Mouse (Mus musculus) left cerebral cortex, postnatal 10 days (tissue): ENCODE results near the gene Acss3. TPM values are rescaled to one million over a fixed set of nuclear protein-coding genes. Genes with fewer than 3 reads are reported as not detected.

Experiments used
- DNase-seq, 2 experiments: peaks; one replicate each; pipeline ENCODE4 v3.0.0; 2021 to 2022; ENCODE audit warnings: low spot score in 2 of 2, mixed read lengths in 1 of 2; ENCODE audit errors: extremely low spot score in 1 of 2
- intact Hi-C: fragments of 180-260 bp; cut with DNase I; formaldehyde crosslinking; loops from one replicate; pipeline ENCODE4 v1.15.1; 2025
- total RNA-seq, 2 experiments: library from RNA; stranded (reverse); gene quantifications; 2 replicates each; pipeline ENCODE4 v1.2.3; 2021

Gene Acss3
- total RNA-seq, 2 experiments from 2014 or later: 0.47 to 0.64 TPM

DNA sequence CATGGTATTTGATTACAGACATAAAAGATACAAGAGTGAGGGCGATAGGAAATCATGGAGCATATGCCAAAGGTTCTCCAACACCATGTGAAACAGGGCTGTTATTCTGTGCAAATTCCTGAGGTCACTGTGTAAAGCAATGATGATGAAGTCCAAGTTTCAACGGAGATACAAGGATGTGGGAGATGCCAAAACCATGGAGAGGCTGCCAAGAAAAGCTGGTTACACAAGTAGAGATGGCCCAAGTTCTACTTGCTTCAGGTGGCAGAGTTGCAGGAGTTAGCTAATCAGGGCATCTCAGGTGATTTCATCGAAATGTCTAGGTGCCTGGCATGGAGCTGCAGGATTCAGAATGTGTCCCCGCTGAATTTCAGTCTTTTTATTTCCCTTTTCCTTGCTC lies 84.3 kb downstream of the Acss3 start:
- intact Hi-C loops: no loop called here
- DNase-seq: no peak

- DNase-seq: no peak
- intact Hi-C loops: no loop called here
Measured at GRCm38 (mm10) chr10:107024254-107024653, 99.2 kb downstream of the Acss3 start.

GRCm38 (mm10) chr10:107021118-107021517 lies 102.3 kb downstream of the Acss3 start:
- no peak for DNase-seq
- intact Hi-C loops: no loop called here

DNA sequence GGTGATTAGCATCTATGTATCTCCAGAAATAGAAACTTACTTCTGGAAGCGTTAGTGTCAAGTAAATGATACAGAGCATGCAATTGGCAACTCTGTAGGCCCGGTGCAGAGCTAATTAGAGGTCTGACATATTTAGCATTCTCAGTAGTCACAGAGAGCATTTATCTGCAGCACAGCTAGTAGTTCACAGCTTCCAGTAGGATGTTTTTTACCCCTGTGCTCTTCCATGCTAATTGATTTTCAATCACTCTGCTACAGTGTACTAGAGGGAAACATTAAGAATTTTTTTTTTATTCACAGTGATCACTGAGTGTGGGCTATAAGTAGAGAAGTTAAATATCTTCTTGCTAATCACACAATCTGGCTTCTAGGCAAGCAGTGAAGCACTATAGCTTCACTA lies 112.3 kb downstream of the Acss3 start:
- intact Hi-C loops: no loop called here
- no peak for DNase-seq

DNA sequence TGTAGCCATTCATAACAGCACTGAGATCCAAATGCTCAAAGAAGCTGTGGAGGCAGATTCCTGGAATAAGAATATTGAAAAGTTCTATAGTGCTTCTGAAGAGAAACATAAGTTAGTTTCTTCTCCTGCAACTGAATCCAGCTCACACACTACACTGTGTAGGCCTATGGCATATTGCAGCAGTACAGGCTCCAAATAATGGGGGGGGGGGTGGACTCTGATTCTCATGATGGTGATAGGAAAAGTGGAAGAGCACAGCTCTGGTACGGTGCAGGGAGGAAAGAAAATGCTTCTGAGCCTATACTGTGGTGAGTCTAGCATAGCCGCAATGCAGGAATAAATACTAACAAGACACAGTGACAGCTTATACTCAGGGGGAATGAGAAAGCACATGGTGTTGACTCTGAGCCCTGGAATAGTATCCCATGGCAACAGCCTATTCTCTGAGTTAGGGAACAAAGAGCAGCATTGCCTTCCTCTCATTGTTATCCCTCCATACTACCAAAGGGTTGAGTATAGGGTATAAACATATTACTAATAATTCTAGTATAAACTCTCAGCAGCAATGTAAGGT lies 125.3 kb downstream of the Acss3 start:
- no peak for DNase-seq
- intact Hi-C loops: no loop called here

GRCm38 (mm10) chr10:106989478-106989877 lies 134.0 kb downstream of the Acss3 start:
- no peak for DNase-seq
- intact Hi-C loops: no loop called here

DNA sequence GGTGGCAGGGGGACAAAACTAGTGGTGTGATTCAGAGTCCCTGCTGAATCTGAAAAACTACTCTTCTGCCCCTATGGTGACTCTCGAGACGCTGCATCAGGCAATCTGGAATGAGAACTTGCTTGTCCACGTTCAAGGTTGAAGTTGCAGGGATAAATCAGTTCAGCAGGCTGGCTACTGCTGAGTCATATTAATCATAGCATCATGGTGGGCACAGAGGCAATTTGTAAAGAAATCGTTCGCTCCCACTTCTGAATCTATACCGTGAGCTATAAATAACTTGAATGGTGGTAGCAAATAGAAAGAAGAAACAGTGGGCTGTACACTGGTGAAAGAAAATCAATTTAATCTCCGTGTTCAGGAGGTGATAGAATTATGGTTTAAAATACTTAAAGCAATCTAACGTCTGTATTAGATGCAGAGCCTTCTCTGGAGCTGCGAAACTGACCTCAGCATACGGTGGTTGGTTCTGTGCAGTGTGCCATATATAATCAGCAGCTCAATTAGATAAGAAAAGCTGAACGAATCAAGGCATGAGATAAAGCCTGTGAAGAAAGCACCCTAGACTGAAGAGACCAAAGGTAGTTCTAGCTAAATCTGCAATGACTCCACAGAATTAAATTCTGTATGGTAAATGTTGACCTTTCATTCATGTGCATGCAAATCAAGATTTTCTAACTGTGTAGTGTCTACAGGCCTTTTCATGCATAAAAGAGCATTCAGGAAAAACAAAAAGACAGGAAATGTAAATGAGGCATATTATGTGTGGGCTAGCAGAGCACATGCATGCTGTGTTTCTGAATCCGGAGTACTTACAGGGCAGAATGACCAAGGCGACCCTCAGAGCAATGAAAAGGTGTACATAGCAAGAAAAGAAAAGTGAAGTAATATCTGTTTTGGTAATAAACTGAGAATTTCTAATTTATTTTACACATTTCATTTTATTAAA lies 148.0 kb downstream of the Acss3 start:
- no peak for DNase-seq
- intact Hi-C loops: no loop called here

- no peak for DNase-seq
- intact Hi-C loops: no loop called here
Measured at GRCm38 (mm10) chr10:106959026-106959425, 164.4 kb downstream of the Acss3 start.

DNA sequence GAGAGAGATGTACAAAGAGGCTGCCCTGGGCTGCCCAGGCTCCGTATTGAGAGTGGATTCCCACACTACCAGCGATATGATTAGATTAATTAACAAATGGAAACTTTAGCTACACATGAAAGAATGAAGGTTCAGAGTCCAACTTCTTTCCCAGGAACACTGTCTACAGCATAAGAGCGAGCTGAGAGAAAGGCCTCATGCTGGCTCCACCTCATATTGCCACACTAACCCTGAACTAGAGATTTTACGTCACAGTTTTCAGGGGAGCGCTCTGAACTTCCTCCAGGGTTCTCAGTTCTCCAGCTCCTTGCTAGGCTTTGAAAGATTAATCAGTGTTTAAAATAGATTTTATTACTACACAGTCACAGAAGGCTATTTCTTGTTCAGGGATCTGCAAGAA lies 182.1 kb downstream of the Acss3 start:
- intact Hi-C loops: no loop called here
- no peak for DNase-seq

- intact Hi-C loops: loop anchor here (5.0 kb wide), 1 partner anchor 333 kb away; the partner anchor contains the start of gene Lin7a
- no peak for DNase-seq
Measured at GRCm38 (mm10) chr10:106939441-106939840, 184.0 kb downstream of the Acss3 start.

DNA sequence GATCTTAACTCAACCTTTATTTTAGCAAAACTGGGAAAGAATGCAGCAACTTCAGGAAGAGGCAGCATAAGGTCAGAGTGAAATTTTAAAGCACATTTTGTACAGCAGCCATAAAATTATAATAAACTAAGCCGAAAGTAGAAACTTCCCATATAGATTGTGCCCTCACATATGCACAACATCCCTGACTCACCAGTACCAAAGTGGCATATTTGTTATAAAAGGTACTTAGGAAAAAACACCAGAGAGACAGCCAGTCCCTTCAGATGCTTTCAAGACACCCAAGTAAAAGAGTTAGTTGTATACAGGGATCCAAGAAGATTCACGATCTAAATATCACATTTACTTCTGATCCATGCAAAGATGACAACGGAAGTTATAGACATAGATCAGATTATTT lies 184.6 kb downstream of the Acss3 start:
- intact Hi-C loops: loop anchor here (5.0 kb wide), 1 partner anchor 333 kb away; the partner anchor contains the start of gene Lin7a
- no peak for DNase-seq

- intact Hi-C loops: loop anchor here (5.0 kb wide), 1 partner anchor 335 kb away; the partner anchor contains the start of gene Lin7a
- DNase-seq: no peak
Measured at GRCm38 (mm10) chr10:106936996-106937395, 186.5 kb downstream of the Acss3 start.

DNA sequence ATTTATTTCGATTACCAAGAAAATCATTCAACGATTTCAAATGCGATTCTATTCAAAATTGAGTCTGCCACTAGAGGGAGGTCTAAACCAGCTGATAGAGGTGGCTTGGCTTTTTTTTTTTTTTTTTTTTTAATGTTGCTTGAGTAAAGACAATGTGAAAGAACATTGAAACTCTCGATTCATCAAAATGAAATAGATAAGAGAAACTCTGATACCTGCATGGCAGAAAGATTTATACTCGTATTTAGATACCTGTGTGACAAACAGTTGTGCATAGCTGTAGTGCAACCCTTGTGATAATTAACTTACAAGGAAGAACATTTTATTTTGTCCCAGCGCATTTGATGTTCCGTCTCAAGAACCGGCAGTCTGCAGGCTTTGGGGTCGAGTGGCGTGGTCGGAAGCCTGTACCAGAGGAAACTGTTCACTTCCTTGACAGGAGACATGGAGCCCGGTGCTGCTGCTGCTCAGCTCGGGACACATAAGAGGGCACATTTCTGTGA lies 190.8 kb downstream of the Acss3 start:
- DNase-seq: peak; percentile 23 to 25
- intact Hi-C loops: loop anchor here (5.0 kb wide), 1 partner anchor 455 kb away; no protein-coding TSS in a partner anchor

DNA sequence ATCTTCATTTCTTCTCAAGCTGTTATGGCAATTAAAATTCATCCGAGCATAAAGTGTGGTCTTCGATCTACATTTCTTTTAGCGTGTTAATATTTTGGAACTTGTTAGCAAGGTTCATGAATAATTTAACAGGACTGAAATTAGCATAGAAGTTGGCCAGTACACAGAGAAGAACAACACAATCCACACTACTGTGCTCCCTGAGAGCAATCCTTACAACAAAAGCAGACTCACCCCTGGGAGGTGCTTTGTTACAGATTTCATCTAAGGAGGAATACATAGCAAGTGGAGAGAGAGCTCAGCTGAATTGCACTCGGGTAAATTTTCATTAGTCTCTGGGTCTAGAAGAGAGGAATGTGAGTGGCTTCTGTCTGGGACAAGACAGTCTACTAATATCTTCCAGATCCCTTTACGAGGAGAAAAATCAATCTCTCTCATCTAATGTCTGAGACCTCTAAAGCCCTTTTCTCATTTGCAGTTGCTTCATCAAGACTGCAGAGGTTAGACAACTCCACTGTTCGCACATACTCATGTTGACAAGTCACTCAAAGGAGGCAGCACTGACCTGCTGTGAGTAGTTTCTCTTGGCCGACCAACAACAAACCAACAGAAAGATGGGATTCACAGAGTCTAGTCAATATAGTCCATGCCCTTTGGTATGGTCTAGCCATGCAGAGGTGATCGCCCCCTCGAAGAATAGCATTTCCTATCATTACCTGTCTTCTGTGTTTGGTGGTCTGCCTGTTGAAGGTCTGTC lies 194.7 kb downstream of the Acss3 start:
- intact Hi-C loops: no loop called here
- DNase-seq: no peak

DNA sequence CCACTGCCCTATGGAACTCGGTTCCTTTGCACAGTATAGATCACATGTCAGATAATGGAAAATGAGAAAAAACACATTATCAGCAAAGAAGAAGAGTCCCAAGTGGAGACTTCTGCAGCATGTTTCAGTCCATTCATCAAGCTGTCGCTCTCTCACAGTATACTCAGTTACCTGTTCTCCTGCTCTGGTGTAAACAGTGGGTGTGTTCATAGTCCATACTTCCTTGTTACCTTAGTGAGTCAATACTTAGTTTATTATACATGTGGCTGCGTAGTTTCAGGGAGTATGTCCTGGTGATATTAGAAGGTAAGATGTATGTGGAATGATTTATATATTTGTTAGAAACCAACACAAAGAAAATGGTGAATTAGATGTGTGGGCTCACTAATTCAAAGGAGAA lies 198.7 kb downstream of the Acss3 start:
- no peak for DNase-seq
- intact Hi-C loops: no loop called here

DNA sequence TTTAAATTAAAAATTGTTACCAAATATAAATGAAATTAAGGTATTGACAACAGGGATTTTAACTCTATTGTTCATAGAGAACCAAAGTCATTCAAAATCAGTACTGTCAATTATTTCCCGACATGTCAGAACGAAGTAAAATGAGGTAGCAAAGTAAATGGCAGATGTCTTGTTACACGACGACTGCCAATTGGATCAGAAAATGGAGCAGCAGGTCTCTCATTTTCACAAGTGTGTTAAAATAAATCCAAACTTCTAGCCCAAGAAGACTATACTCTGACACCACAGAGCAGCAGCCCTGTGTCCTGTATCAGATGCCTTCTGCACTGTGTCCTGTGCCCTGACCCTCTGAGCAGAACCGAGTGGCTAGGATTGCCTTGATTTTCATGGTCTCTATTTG lies 199.1 kb downstream of the Acss3 start:
- intact Hi-C loops: no loop called here
- DNase-seq: no peak

DNA sequence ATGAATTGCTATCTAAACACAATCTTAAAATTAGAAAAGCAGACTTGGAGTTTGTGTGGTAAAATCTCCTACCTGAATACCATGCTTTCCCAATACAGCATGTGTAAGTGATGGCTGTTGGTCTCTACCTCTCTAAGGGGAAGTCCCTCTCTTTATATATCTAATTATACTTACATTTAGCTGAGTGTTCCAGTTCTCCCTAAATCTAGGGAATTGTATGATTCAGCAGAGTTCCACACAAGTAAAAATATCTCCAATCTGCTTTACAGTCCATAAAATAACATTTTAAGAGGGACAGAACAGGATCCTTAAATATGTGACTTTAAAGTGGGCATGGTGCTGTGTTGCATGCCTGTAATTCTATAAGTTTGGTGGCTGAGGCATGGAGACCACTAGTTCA lies 208.6 kb downstream of the Acss3 start:
- intact Hi-C loops: no loop called here
- no peak for DNase-seq

DNA sequence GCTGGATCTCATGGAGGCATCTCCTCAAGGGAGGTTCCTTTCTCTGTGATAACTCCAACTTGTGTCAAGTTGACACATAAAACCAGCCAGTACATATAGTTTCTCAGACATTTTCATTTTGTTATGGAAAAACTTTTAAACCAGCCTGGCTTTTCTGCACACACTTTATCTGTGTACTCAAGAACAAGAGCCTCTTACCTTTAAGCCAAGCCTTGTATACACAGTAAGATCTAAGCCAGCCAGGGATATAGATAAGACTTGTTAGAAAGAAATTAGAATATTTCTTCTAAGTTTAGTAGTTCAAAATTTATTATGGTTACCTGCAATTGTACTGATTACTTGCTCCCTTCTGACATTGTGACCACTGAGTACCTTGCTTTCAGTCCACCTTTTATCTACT lies 209.2 kb downstream of the Acss3 start:
- intact Hi-C loops: no loop called here
- no peak for DNase-seq

DNA sequence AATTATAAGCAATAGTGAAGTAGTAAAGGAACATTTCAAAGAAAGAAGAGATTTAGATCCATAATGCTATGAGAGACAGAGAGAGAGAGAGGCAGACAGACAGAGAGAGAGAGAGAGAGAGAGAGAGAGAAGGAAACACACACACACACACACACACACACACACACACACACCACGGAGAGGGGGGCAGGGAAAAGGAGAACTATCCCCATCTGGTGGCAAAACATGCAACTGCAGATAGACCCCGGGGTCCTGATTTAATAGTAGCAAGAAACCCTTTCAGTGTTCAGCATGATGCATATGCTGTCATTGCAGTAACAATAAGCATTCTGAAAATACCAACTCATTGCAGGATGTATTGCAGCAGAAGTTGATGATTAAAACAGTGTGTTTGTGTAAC lies 210.4 kb downstream of the Acss3 start:
- intact Hi-C loops: no loop called here
- DNase-seq: no peak
